Mouse (Mus musculus) layer of hippocampus, adult 8-10 months (tissue): ENCODE measurements around the gene Fbxo27. TPM values are rescaled to one million over a fixed set of nuclear protein-coding genes. Genes with fewer than 3 reads are reported as not detected.
"Not testable (repeated sequence)": the region's sequence is repeated elsewhere in the genome, so short reads cannot be mapped to it uniquely, and the experiment has no call there.

Source experiments
- DNase-seq, 2 experiments: peaks; one replicate each; pipeline ENCODE4 v3.0.0; 2022; ENCODE audit warnings: low spot score in 2 of 2
- total RNA-seq, 4 experiments: library from RNA; stranded (reverse); gene quantifications; 2 replicates each; pipeline ENCODE4 v1.2.4; 2022

Fbxo27 gene
- total RNA-seq, result 10 to 100 TPM; 16.1 to 30.5 (median 22.7) TPM

DNA sequence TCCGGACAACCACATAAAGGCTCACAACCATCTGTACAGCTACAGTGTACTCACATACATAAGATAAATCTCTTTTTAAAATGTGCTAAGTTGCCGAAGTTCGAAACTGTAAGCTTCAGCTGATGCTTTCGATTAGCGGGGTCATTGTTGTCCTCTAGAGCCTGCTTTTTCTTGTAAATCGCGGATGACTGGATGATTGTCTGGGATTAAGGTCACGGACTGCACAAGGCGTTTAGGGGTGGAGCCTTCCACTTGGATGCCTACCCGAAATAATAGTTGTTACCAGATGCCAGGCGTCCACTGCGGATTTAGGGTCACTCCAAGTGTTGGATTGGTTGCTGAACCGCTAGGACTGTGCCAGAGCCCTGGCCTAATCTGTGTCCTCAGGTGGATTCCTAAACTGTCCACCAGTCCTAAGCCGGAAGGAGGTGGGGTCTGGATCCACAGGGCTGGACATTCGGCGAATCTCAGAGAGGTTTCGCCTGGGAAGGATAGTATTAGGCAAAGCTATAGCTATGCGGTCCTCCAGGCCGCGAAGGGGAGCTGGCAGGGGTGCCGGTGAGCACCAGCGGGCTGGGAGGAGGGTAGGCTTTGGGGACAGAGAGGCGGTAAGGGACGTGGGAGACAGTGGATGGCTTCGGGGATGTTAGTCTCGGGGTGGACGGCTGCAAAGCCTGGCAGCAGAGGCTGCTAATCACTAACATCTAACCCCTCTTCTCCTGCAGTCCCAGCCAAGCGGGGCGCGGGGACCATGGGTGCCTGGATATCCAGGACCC lies at the start of gene Fbxo27:
Gene Fbxo27 (plus strand): TSS at position 305 of the 776 bp plus-strand sequence.
- DNase-seq, result peak; percentile 28 to 33

GRCm38 (mm10) chr7:28645366-28645765 lies 47.3 kb upstream of the Fbxo27 start:
- no peak for DNase-seq

DNA sequence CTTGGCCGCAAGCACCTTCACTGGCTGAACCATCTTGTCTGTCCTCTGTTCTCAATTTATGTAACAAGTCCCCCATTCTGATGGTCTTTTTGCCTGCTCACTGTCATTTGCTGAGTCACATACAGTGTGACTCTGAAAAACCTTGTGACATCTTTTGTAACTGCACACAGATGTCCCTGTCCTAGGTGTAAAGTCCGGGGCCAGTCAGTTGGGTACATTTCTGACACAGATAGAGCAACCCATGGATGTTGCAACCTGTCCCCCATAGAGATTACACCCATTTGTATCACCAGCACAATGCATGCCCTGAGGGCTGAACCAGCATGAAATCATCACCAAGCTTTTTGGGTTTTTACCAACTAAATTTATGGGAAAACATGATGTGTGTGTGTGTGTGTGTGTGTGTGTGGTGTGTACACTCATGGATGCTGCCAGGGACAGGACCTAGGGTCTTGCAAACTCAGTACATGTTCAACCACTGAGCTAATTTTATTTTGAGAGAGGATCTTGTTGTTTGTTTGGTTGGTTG lies 46.6 kb upstream of the Fbxo27 start:
- DNase-seq, result no peak

DNA sequence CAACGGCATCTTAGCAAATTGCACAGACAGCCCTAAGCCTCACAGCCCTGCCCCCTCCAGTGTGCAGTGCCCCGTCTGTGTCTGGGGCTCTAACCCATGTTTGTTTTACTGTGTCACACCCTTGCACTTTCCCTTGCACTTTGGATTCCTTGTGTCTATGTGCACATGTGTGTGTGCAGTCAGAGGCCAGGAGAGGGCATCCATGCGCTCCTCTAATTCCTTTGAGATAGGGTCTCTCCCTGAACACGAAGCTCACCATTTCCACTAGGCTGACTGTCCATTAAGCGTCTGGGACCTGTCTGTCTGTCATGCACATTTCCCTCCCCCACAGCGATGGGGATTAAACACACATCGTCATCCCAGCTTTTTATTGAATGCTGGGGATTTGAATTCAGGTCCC lies 45.6 kb upstream of the Fbxo27 start:
- DNase-seq, result no peak

DNA sequence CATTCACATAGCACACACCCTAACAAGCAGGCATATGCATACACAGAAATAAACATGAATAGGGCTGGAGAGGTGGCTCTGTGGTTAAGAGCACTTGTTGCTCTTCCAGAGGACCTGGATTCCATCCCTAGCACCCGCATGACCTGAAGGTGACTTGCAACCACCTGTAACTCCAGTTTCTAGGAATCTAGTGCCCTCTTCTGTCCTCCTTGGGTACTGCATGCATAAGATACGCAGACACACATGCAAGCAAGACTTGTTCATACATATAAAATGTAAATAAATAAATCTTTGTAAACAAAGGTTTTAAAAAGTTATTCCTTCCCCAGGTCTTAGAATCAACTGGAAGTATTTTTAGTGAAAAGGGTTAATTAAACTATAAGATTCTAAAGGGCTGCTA lies 41.5 kb upstream of the Fbxo27 start:
- DNase-seq, result no peak

DNA sequence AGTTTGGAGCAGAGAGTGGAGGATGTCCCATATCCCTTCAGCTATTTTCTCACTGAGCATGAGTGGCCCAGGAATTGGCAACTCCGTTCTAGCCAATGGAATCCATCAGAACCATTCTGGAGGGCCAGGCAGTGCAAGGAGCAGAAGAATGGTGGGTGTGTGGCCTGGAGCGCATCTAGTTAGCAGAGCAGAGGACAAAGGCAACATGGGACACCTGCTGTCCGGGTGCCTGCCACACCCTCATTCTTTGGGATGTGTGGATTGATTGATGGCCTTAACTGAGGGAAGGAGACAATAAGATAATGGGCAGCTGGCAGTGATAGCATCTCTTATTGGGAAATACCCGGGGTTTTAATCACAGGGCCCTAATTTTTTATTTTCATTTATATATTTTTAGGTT lies 36.2 kb upstream of the Fbxo27 start:
- no peak for DNase-seq

DNA sequence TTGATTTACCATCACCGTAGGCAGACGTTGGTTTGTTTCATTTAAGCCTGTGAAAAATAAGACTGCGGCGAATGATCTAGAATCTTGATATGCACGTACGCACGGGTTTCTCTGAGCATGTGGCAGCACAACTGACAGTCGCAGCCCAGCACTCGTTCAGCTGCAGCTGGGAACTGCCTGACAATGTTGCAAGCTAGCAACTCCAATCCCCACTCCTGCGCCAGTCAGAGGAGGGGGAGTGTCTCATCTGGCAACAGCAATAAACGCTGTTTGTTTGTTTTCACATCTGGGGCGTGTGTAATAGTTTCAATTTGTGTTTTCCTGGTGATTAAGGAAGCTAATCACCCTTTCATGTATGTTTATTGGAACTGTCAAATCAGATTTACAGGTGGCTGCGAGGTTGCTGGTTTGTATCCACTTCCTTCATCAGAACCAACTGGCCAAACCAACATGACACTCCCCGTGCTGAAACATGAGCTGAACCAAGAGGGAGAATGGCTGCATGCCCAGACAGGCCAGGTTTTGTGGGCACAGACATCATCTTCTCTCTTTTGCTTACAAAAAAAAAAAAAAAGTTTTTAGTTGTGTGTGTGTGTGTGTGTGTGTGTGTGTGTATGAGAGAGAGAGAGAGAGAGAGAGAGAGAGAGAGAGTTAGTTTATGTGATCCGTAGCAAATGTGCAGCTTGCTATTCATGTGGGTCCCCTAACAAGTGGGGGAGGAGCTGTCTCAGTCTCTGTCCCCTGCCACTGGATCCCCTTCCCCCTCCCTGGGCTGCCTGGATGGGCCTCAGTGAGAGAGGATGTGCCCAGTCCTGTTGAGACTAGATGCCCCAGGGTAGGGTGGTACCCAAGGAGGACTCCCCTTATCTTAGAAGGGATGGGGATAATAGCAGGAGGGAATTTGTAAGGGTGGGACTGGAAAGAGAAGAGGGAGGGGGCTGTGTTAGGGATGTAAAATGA lies 26.7 kb upstream of the Fbxo27 start:
- DNase-seq, result peak in 1 of 2 experiments; percentile 6

DNA sequence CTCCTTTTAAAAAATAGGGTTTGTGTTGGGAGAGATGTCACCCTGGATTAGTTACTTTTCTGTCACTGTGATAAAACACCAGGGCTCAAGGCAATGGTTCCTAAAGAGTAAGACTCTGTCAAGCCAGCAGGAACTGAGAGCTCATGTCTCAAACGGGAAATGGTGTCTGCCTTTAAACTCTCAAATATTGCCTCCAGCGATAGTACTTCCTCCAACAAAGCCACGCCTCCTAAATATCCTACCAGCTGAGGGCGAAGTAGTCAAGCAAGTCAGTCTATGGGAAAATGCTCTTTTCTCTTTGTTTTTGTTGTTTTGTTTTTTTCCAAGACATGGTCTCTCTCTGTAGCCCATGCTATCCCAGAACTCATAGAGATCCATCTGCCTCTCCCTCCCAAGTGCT lies 21.5 kb upstream of the Fbxo27 start:
- no peak for DNase-seq

GRCm38 (mm10) chr7:28672276-28672675 lies 20.4 kb upstream of the Fbxo27 start:
- DNase-seq, result no peak

DNA sequence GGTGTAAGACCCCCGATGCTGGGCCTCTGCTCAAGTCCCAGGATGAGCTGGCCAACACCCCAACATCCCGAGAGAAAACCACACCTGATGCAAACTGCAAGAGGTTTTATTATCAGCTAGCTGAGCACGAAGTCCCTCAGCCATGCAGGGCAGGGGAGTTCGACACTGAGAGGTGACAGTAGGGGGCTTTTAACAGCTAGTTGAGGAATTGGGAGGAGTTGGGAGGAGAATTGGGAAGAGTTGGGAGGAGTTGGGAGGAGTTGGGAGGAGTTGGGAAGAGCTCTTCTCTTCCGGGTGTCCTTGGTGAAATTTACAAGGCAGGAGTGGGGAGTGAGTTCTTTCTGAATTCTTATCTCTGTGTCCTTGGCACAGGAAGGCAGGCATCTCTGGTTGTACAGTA lies 19.9 kb upstream of the Fbxo27 start:
- DNase-seq, result not testable (repeated sequence)

DNA sequence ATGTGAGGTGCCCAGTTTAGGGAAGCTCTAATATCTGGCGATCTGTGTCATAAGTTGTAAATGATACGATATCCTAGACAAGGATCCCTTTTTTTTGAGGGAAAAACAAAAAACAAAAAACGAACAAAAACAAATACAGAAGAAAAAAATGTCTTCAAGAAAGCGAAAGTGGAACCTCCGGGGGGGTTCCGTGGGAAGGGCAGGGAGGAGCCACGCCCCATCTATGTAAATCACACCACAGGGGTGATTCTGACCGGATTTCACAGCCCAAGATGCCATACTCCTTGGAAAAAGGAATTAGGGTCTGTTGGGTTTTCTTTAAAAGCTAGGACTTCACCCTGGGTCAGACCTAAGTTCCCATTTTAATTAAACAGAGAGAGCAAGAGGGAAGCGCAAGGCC lies 17.7 kb upstream of the Fbxo27 start:
- DNase-seq, result no peak

- DNase-seq, result no peak
Observed at GRCm38 (mm10) chr7:28675746-28676145, 16.9 kb upstream of the Fbxo27 start.

DNA sequence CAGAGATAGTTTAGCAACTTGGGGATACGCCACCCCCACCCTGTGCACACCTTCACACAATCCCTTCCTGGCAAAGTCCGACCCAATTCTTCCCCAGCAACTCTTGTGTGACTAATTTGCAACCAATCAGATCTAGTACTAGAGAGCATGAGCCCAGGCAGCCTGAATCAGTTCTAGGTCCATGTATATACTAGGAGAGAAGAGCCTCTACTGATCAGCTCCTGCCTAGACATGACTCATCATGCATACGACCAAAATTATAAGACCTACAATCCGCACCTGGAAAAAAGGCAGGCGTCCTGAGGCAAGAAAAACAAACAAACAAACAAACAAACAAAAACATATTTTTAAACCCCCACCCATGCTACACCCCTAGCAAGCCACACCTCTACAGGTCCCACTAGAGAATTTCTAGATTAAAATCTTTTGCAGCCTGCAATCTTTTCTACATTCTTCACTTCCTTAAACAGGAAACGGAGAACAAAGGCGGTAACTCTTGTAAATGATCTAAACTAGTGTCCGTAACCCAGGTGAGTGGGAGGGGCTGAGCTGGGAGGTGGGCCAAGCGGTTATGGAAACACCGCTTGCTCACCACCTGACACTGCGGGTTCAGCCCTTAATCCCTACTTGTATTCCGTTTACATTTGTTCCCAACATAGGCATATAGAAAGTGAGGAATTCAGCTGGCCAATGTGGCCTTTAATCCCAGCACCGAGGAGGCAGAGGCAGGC lies 15.7 kb upstream of the Fbxo27 start:
- DNase-seq, result no peak

GRCm38 (mm10) chr7:28677624-28678023 lies 15.0 kb upstream of the Fbxo27 start:
- no peak for DNase-seq

- DNase-seq, result no peak
Observed at GRCm38 (mm10) chr7:28691075-28691474, 1.6 kb upstream of the Fbxo27 start.

DNA sequence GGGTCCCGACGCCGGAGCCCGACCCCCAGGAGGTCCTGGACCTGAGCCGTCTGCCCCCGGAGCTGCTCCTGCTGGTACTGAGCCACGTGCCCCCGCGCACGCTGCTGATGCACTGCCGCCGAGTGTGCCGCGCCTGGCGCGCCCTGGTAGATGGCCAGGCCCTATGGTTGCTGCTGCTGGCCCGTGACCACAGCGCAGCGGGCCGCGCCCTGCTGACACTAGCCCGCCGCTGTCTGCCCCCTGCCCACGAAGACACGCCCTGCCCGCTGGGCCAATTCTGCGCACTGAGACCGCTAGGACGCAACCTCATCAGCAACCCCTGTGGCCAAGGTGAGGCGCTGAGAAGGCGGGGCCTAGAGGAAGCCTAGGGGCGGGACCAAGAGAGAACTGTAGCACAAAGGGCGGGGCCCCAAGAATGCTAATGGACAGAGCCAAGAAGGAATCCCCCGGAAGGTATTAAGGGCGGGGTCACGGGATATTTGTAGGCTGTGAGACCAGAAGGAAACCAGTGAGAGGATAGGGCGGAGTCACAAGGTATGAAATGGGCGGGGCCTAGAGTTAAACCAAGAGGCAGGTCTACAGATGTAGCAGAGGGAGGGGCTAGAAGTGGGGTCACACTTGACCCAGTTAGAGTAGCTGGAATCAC lies 795 bp downstream of the Fbxo27 start:
- peak; percentile 69 to 84 for DNase-seq

- no peak for DNase-seq
Observed at GRCm38 (mm10) chr7:28694423-28694822, 1.8 kb downstream of the Fbxo27 start.

DNA sequence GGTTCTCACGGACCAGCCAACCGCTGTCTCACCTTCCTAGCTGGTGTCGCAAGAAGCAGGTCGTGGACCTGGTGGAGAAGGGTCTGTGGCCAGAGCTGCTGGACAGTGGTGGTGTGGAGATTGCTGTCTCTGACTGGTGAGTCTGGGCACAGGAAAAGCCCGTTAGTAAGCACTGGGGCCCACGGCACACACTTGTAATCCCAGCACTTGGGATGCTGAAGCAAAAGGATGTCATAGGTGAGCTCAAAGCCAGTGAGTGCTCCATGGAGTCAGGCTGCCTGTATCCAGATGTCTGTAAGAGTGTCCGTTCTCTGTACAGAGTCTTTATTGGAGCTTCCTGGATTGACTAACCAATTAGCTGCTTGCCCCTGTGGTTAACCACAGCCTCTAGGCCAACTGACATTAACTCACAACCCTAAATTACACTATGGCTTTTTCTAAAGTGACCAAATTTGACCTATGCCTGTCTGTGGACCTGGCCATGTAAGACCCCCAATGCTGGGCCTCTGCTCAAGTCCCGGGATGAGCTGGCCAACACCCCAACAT lies 2.4 kb downstream of the Fbxo27 start:
- no peak for DNase-seq

- DNase-seq, result no peak
Observed at GRCm38 (mm10) chr7:28697277-28697676, 4.6 kb downstream of the Fbxo27 start.

GRCm38 (mm10) chr7:28700269-28700668 lies 7.6 kb downstream of the Fbxo27 start:
- DNase-seq, result no peak

DNA sequence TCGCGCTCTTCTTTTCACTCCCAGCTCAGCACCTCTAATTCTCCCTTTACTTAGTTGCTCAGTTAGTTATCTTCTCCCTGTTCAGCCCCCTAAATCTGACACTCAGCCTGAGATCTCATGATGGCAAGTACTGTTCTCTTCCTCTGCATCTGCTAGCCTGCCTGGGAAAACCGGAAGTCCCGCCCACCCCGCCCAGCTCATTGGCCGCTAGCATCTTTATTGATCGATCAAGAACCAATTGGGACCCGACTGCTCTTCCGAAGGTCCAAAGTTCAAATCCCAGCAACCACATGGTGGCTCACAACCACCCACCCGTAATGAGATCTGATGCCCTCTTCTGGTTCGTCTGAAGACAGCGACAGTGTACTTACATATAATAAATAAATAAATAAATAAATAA lies 8.7 kb downstream of the Fbxo27 start:
- not testable (repeated sequence) for DNase-seq
